Mouse (Mus musculus): Measurements from ENCODE around the gene Rad9a. TPM values are rescaled to one million over a fixed set of nuclear protein-coding genes. Genes with fewer than 3 reads are reported as not detected.

Gene Rad9a
- polyA plus RNA-seq, 1 experiment: 39.8 TPM

DNA sequence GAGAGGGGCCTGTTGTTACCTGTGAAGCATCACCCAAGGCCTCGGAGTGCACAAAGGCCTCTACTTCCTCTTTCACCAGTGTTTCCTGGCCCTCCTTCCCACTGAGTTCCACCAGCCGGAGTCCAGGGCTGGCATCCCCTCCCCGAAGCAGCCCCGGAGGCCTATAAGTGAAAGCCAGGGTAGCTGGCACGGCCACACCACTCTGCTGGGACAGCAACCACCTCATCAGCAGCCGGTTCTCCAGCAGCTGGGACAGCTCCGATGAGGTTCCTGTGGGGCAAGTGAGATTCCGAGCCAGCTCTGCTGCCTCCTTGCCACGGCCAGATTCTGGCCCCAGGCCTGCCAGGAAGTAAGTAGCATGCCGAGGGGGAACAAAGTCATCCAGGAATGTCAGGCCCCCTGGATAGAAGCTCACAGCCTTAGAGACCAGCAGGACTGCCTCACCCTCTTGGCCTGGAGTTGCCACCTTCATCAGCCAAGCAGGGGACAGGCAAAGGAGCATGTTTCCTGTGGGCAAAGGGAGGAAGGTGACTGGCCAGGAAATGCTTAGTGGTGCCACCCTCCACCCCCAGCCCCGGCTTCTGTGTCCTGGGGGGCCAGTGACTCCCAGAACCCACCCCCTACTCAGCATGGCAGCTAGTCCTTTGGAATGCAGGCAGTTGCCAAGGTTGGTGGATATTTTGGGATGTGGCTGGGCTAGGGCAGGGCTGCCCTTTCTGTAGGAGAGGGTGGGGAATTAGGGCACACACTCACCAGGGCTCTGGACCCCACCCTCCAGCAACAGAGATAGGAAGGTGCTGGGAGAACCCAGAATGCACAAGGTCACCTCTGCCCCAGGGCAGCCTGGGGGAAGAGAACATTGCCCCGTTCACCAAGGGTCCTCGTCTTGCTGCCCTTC, 29.8 kb downstream of the Rad9a start:
- H3K27ac ChIP-seq (ENCODE audit: control insufficient read depth, insufficient read depth, low read depth, low read length, poor library complexity): peak overlapping the region; percentile 65
- 19% methylated on average over 13 of the region's 13 CpGs for whole genome bisulfite sequencing
- 0 out of 2 replicates have a peak, but pooled peaks have one; percentile 34 for TF ChIP-seq POLR2A (IDR thresholded peaks at IDR 0.05; ENCODE audit: borderline replicate concordance, control insufficient read depth, low read depth, low read length)
- TF ChIP-seq CTCF (IDR thresholded peaks at IDR 0.05; ENCODE audit: control insufficient read depth, insufficient read depth, low read length): no peak
- no peak overlapping the region for H3K4me3 ChIP-seq (replicated peaks; ENCODE audit: control insufficient read depth, low read depth, low read length)
- peaks cover 10% of the 10 kb centered on the region for H3K4me1 ChIP-seq (ENCODE audit: control insufficient read depth, insufficient read depth, low read length)

- Histone ChIP-seq H3K4me3 (replicated peaks; ENCODE audit: control insufficient read depth, low read depth, low read length) (no peak overlapping the region), H3K27ac (ENCODE audit: control insufficient read depth, insufficient read depth, low read depth, low read length, poor library complexity) (peak overlapping the region; percentile 65), H3K4me1 (ENCODE audit: control insufficient read depth, insufficient read depth, low read length) (peaks cover 10% of the 10 kb centered on the region)
- TF ChIP-seq CTCF (IDR thresholded peaks at IDR 0.05; ENCODE audit: control insufficient read depth, insufficient read depth, low read length): no peak
- no peak for TF ChIP-seq POLR2A (IDR thresholded peaks at IDR 0.05; ENCODE audit: borderline replicate concordance, control insufficient read depth, low read depth, low read length)
- WGBS: 74% methylated on average over 10 of the region's 10 CpGs
Observed at GRCm38 (mm10) chr19:4170723-4171392, 30.6 kb downstream of the Rad9a start.

DNA sequence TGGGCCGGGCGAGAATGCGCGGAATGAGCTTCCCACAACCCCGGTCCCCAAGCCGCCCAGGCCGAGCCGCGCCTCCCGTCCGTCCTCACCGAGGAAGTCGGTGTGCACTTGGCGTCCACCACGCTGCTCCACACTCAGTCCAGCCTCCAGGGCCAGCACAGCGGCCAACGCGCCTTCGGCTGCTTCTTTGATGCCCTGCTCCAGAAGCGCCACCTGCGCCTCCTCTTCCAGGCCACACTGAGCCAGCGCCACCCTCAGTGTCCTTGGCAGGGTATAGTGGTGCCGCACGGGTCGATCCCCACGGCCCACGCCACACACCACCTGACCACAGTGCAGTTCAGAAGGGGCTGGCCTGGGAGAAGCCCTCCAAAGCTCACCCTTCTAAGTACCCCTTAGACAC, 31.7 kb downstream of the Rad9a start:
- TF ChIP-seq POLR2A (IDR thresholded peaks at IDR 0.05; ENCODE audit: borderline replicate concordance, control insufficient read depth, low read depth, low read length): no peak
- no peak for TF ChIP-seq CTCF (IDR thresholded peaks at IDR 0.05; ENCODE audit: control insufficient read depth, insufficient read depth, low read length)
- Histone ChIP-seq H3K4me3 (replicated peaks; ENCODE audit: control insufficient read depth, low read depth, low read length) (peak overlapping the region; percentile 71), H3K4me1 (ENCODE audit: control insufficient read depth, insufficient read depth, low read length) (peaks cover 10% of the 10 kb centered on the region), H3K27ac (ENCODE audit: control insufficient read depth, insufficient read depth, low read depth, low read length, poor library complexity) (peak overlapping the region; percentile 89)
- 6% methylated on average over 27 of the region's 27 CpGs for WGBS

DNA sequence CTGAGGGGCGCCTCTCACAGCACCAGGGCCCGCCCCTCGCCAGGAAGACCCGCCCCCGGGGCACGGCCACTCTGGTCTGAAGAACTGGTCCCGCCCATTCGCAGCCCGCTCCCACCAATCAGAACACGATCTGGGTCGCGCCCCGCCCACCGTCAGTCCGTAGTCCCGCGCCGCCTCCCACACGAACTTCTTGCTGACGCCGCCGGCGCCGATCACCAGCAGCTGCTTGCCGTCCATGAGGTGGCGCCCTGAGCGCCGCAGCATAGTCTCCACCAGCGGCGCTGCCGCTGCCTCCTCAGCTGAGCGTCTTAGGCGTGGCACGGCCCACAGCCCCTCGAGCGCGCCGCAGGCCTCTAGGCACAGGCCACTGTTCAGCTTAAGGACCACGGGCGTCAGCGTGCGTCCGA, 32.1 kb downstream of the Rad9a start:
- TF ChIP-seq CTCF (IDR thresholded peaks at IDR 0.05; ENCODE audit: control insufficient read depth, insufficient read depth, low read length) (peak; percentile 90), POLR2A (IDR thresholded peaks at IDR 0.05; ENCODE audit: borderline replicate concordance, control insufficient read depth, low read depth, low read length) (peak; percentile 92)
- Histone ChIP-seq H3K27ac (ENCODE audit: control insufficient read depth, insufficient read depth, low read depth, low read length, poor library complexity) (peak overlapping the region; percentile 89), H3K4me3 (replicated peaks; ENCODE audit: control insufficient read depth, low read depth, low read length) (peak overlapping the region; percentile 71), H3K4me1 (ENCODE audit: control insufficient read depth, insufficient read depth, low read length) (peaks cover 10% of the 10 kb centered on the region)
- under 1% methylated on average over 43 of the region's 43 CpGs for WGBS

GRCm38 (mm10) chr19:4166678-4167476, 34.6 kb downstream of the Rad9a start:
- 82% methylated on average over 9 of the region's 9 CpGs for WGBS
- TF ChIP-seq POLR2A (IDR thresholded peaks at IDR 0.05; ENCODE audit: borderline replicate concordance, control insufficient read depth, low read depth, low read length) (no peak), CTCF (IDR thresholded peaks at IDR 0.05; ENCODE audit: control insufficient read depth, insufficient read depth, low read length) (no peak)
- Histone ChIP-seq H3K27ac (ENCODE audit: control insufficient read depth, insufficient read depth, low read depth, low read length, poor library complexity) (no peak overlapping the region), H3K4me1 (ENCODE audit: control insufficient read depth, insufficient read depth, low read length) (peaks cover 10% of the 10 kb centered on the region), H3K4me3 (replicated peaks; ENCODE audit: control insufficient read depth, low read depth, low read length) (no peak overlapping the region)

- TF ChIP-seq CTCF (IDR thresholded peaks at IDR 0.05; ENCODE audit: control insufficient read depth, insufficient read depth, low read length) (no peak), POLR2A (IDR thresholded peaks at IDR 0.05; ENCODE audit: borderline replicate concordance, control insufficient read depth, low read depth, low read length) (no peak)
- no peak overlapping the region; the same call in 1 of the 2 replicates for H3K27ac ChIP-seq (ENCODE audit: control insufficient read depth, insufficient read depth, low read depth, low read length, poor library complexity)
- no peaks in the 10 kb centered on the region; the same call in 1 of the 2 replicates for H3K4me1 ChIP-seq (ENCODE audit: control insufficient read depth, insufficient read depth, low read length)
- H3K4me3 ChIP-seq (replicated peaks; ENCODE audit: control insufficient read depth, low read depth, low read length): no peak overlapping the region
- WGBS: 38% methylated on average over 2 of the region's 2 CpGs
Observed at GRCm38 (mm10) chr19:4164721-4165120, 36.7 kb downstream of the Rad9a start.

- 80% methylated on average over 3 of the region's 3 CpGs for WGBS
- H3K27ac ChIP-seq (ENCODE audit: control insufficient read depth, insufficient read depth, low read depth, low read length, poor library complexity): no peak overlapping the region
- H3K4me1 ChIP-seq (ENCODE audit: control insufficient read depth, insufficient read depth, low read length): no peaks in the 10 kb centered on the region; the same call in 1 of the 2 replicates
- TF ChIP-seq POLR2A (IDR thresholded peaks at IDR 0.05; ENCODE audit: borderline replicate concordance, control insufficient read depth, low read depth, low read length): no peak
- no peak for TF ChIP-seq CTCF (IDR thresholded peaks at IDR 0.05; ENCODE audit: control insufficient read depth, insufficient read depth, low read length)
- H3K4me3 ChIP-seq (replicated peaks; ENCODE audit: control insufficient read depth, low read depth, low read length): no peak overlapping the region
Observed at GRCm38 (mm10) chr19:4164100-4164499, 37.4 kb downstream of the Rad9a start.

Measured in bone marrow, adult 2 months (tissue).